Mouse (Mus musculus): ENCODE measurements around the gene Glud1. TPM values are rescaled to one million over a fixed set of nuclear protein-coding genes. Genes with fewer than 3 reads are reported as not detected.
A peak's percentile ranks its signal among the peaks of the same experiment; 100 is the strongest.

The Glud1 gene
- polyA plus RNA-seq, 1 experiment from 2014 or later, result 73.6 TPM

- Histone ChIP-seq H3K36me3 (ENCODE audit: control insufficient read depth, insufficient read depth, low read length) (peaks cover 14% of the 10 kb centered on the region), H3K27me3 (replicated peaks; ENCODE audit: control insufficient read depth, insufficient read depth, low read length) (no peaks in the 10 kb centered on the region), H3K4me2 (ENCODE audit: low read depth, low read length) (no peak overlapping the region), H3K9me3 (ENCODE audit: control insufficient read depth, low read length) (no peaks in the 10 kb centered on the region), H3K27ac (ENCODE audit: low read length) (no peak overlapping the region), H3K4me3 (ENCODE audit: low read length) (no peak overlapping the region), H3K9ac (ENCODE audit: low read depth, low read length) (no peak overlapping the region), H3K4me1 (ENCODE audit: control insufficient read depth, insufficient read depth, low read length) (no peaks in the 10 kb centered on the region)
- no peak for ATAC-seq
- WGBS, result 86% methylated on average over 4 of the region's 4 CpGs
Measured at GRCm38 (mm10) chr14:34343078-34343477, 32.6 kb downstream of the Glud1 start.

GRCm38 (mm10) chr14:34344361-34344760, 33.8 kb downstream of the Glud1 start:
- Histone ChIP-seq H3K36me3 (ENCODE audit: control insufficient read depth, insufficient read depth, low read length) (peaks cover 14% of the 10 kb centered on the region), H3K4me1 (ENCODE audit: control insufficient read depth, insufficient read depth, low read length) (no peaks in the 10 kb centered on the region), H3K4me2 (ENCODE audit: low read depth, low read length) (no peak overlapping the region), H3K27ac (ENCODE audit: low read length) (no peak overlapping the region), H3K4me3 (ENCODE audit: low read length) (no peak overlapping the region), H3K9me3 (ENCODE audit: control insufficient read depth, low read length) (no peaks in the 10 kb centered on the region), H3K9ac (ENCODE audit: low read depth, low read length) (no peak overlapping the region), H3K27me3 (replicated peaks; ENCODE audit: control insufficient read depth, insufficient read depth, low read length) (no peaks in the 10 kb centered on the region)
- WGBS, result 84% methylated on average over 5 of the region's 5 CpGs
- no peak for ATAC-seq

- no peaks in the 10 kb centered on the region for H3K9me3 ChIP-seq (ENCODE audit: control insufficient read depth, low read length)
- no peak overlapping the region for H3K4me2 ChIP-seq (ENCODE audit: low read depth, low read length)
- H3K4me3 ChIP-seq (ENCODE audit: low read length), result no peak overlapping the region
- no peak overlapping the region for H3K9ac ChIP-seq (ENCODE audit: low read depth, low read length)
- ATAC-seq, result no peak
- no peaks in the 10 kb centered on the region for H3K4me1 ChIP-seq (ENCODE audit: control insufficient read depth, insufficient read depth, low read length)
- no peak overlapping the region for H3K27ac ChIP-seq (ENCODE audit: low read length)
- 54% methylated on average over 12 of the region's 12 CpGs for WGBS
- H3K36me3 ChIP-seq (ENCODE audit: control insufficient read depth, insufficient read depth, low read length), result peaks cover 11% of the 10 kb centered on the region
- H3K27me3 ChIP-seq (replicated peaks; ENCODE audit: control insufficient read depth, insufficient read depth, low read length), result no peaks in the 10 kb centered on the region
Measured at GRCm38 (mm10) chr14:34345771-34346566, 35.4 kb downstream of the Glud1 start.

GRCm38 (mm10) chr14:34347084-34347483, 36.6 kb downstream of the Glud1 start:
- H3K4me3 ChIP-seq (ENCODE audit: low read length), result no peak overlapping the region
- H3K9me3 ChIP-seq (ENCODE audit: control insufficient read depth, low read length), result no peaks in the 10 kb centered on the region
- H3K36me3 ChIP-seq (ENCODE audit: control insufficient read depth, insufficient read depth, low read length), result peaks cover 7% of the 10 kb centered on the region; the same call in 1 of the 2 replicates
- ATAC-seq, result no peak
- WGBS, result 92% methylated on average over 5 of the region's 5 CpGs
- no peak overlapping the region for H3K9ac ChIP-seq (ENCODE audit: low read depth, low read length)
- H3K27me3 ChIP-seq (replicated peaks; ENCODE audit: control insufficient read depth, insufficient read depth, low read length), result no peaks in the 10 kb centered on the region
- H3K27ac ChIP-seq (ENCODE audit: low read length), result no peak overlapping the region
- no peaks in the 10 kb centered on the region for H3K4me1 ChIP-seq (ENCODE audit: control insufficient read depth, insufficient read depth, low read length)
- no peak overlapping the region for H3K4me2 ChIP-seq (ENCODE audit: low read depth, low read length)

- H3K4me3 ChIP-seq (ENCODE audit: low read length), result no peak overlapping the region
- no peak for ATAC-seq
- WGBS, result 73% methylated on average over 7 of the region's 7 CpGs
Measured at GRCm38 (mm10) chr14:34348301-34348700, 37.8 kb downstream of the Glud1 start.

GRCm38 (mm10) chr14:34349007-34349406, 38.5 kb downstream of the Glud1 start:
- H3K27me3 ChIP-seq (replicated peaks; ENCODE audit: control insufficient read depth, insufficient read depth, low read length), result no peaks in the 10 kb centered on the region
- H3K9me3 ChIP-seq (ENCODE audit: control insufficient read depth, low read length), result no peaks in the 10 kb centered on the region
- no peak overlapping the region for H3K4me3 ChIP-seq (ENCODE audit: low read length)
- WGBS, result 55% methylated on average over 8 of the region's 8 CpGs
- H3K36me3 ChIP-seq (ENCODE audit: control insufficient read depth, insufficient read depth, low read length), result no peaks in the 10 kb centered on the region
- peak; percentile 77 for ATAC-seq
- no peak overlapping the region for H3K4me2 ChIP-seq (ENCODE audit: low read depth, low read length)
- no peaks in the 10 kb centered on the region for H3K4me1 ChIP-seq (ENCODE audit: control insufficient read depth, insufficient read depth, low read length)
- no peak overlapping the region for H3K9ac ChIP-seq (ENCODE audit: low read depth, low read length)
- no peak overlapping the region for H3K27ac ChIP-seq (ENCODE audit: low read length)

More at GRCm38 (mm10) chr14:34348301-34348700, 37.8 kb downstream of the Glud1 start:
- no peak overlapping the region for H3K27ac ChIP-seq (ENCODE audit: low read length)
- peaks cover 2% of the 10 kb centered on the region; the same call in 1 of the 2 replicates for H3K36me3 ChIP-seq (ENCODE audit: control insufficient read depth, insufficient read depth, low read length)
- H3K9me3 ChIP-seq (ENCODE audit: control insufficient read depth, low read length), result no peaks in the 10 kb centered on the region
- H3K27me3 ChIP-seq (replicated peaks; ENCODE audit: control insufficient read depth, insufficient read depth, low read length), result no peaks in the 10 kb centered on the region
- no peak overlapping the region for H3K9ac ChIP-seq (ENCODE audit: low read depth, low read length)
- H3K4me1 ChIP-seq (ENCODE audit: control insufficient read depth, insufficient read depth, low read length), result no peaks in the 10 kb centered on the region
- no peak overlapping the region for H3K4me2 ChIP-seq (ENCODE audit: low read depth, low read length)

GRCm38 (mm10) chr14:34351660-34352059, 41.1 kb downstream of the Glud1 start:
- WGBS, result 65% methylated on average over 3 of the region's 3 CpGs

GRCm38 (mm10) chr14:34352523-34352922, 42.0 kb downstream of the Glud1 start:
- H3K4me1 ChIP-seq (ENCODE audit: control insufficient read depth, insufficient read depth, low read length), result no peaks in the 10 kb centered on the region
- WGBS, result 62% methylated on average over 6 of the region's 6 CpGs
- no peak overlapping the region for H3K4me2 ChIP-seq (ENCODE audit: low read depth, low read length)
- H3K9me3 ChIP-seq (ENCODE audit: control insufficient read depth, low read length), result no peaks in the 10 kb centered on the region
- H3K27ac ChIP-seq (ENCODE audit: low read length), result no peak overlapping the region
- no peak for ATAC-seq
- no peaks in the 10 kb centered on the region for H3K27me3 ChIP-seq (replicated peaks; ENCODE audit: control insufficient read depth, insufficient read depth, low read length)
- no peaks in the 10 kb centered on the region for H3K36me3 ChIP-seq (ENCODE audit: control insufficient read depth, insufficient read depth, low read length)
- H3K9ac ChIP-seq (ENCODE audit: low read depth, low read length), result no peak overlapping the region
- no peak overlapping the region for H3K4me3 ChIP-seq (ENCODE audit: low read length)

More at GRCm38 (mm10) chr14:34351660-34352059, 41.1 kb downstream of the Glud1 start:
- Histone ChIP-seq H3K36me3 (ENCODE audit: control insufficient read depth, insufficient read depth, low read length) (no peaks in the 10 kb centered on the region), H3K4me3 (ENCODE audit: low read length) (no peak overlapping the region), H3K4me2 (ENCODE audit: low read depth, low read length) (no peak overlapping the region), H3K9ac (ENCODE audit: low read depth, low read length) (no peak overlapping the region), H3K9me3 (ENCODE audit: control insufficient read depth, low read length) (no peaks in the 10 kb centered on the region), H3K27ac (ENCODE audit: low read length) (no peak overlapping the region), H3K4me1 (ENCODE audit: control insufficient read depth, insufficient read depth, low read length) (no peaks in the 10 kb centered on the region), H3K27me3 (replicated peaks; ENCODE audit: control insufficient read depth, insufficient read depth, low read length) (no peaks in the 10 kb centered on the region)
- ATAC-seq, result peak; percentile 32

- Histone ChIP-seq H3K4me1 (ENCODE audit: control insufficient read depth, insufficient read depth, low read length) (no peaks in the 10 kb centered on the region), H3K9ac (ENCODE audit: low read depth, low read length) (no peak overlapping the region), H3K9me3 (ENCODE audit: control insufficient read depth, low read length) (no peaks in the 10 kb centered on the region), H3K4me2 (ENCODE audit: low read depth, low read length) (no peak overlapping the region), H3K27me3 (replicated peaks; ENCODE audit: control insufficient read depth, insufficient read depth, low read length) (no peaks in the 10 kb centered on the region), H3K4me3 (ENCODE audit: low read length) (no peak overlapping the region), H3K27ac (ENCODE audit: low read length) (no peak overlapping the region), H3K36me3 (ENCODE audit: control insufficient read depth, insufficient read depth, low read length) (no peaks in the 10 kb centered on the region)
- ATAC-seq, result no peak
- 90% methylated on average over 3 of the region's 3 CpGs for WGBS
Measured at GRCm38 (mm10) chr14:34353326-34353725, 42.8 kb downstream of the Glud1 start.

Measured in intestine, embryonic 16.5 days (tissue).